ENCODE assay signal across 8 mouse cellular contexts in the genomic region with DNA sequence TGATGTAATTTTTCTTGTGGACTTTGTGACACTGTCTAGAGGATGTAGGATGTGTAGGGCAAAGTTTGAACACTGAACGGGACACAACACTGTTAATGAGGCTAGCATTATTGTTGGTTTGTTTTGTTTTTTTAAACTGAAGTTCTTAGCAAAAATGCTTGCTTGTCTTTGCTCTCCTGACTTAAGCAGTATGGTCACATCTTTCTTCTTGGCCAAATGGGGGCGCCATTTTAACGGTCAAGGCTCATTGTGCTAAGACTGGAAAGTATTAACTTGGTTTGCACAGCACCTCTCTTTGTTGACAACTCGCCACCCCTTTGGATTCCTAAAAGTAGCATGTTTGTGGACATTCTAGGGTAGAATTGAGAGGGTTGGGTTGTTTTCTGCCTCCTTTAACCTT. TPM values are rescaled to one million over a fixed set of nuclear protein-coding genes. Genes with fewer than 3 reads are reported as not detected.
DNase-seq lines count a peak whose midpoint lies in the region; ATAC-seq and TF ChIP-seq lines count a peak whose summit lies in the region.

No protein-coding gene starts in this region.

- H3K27me3 ChIP-seq in forebrain, embryonic 11.5 days (ENCODE audit: control insufficient read depth, insufficient read depth, low read length) = no peaks in the 10 kb centered on the region
- no peaks in the 10 kb centered on the region for H3K27me3 ChIP-seq in intestine, postnatal 0 days (replicated peaks; ENCODE audit: control insufficient read depth, insufficient read depth, low read length)

- peak; percentile 22 for DNase-seq in thymus, postnatal 0 days (ENCODE audit: low spot score)
- no peak for DNase-seq in thymus, adult 18-20 months
- DNase-seq in forebrain, embryonic 11.5 days (ENCODE audit: low spot score) = no peak
- peak; percentile 41 for DNase-seq in lung, postnatal 14 days
- peak; percentile 36 for DNase-seq in thymus, postnatal 4 days
- DNase-seq in layer of hippocampus, adult 9-11 months = no peak

- H3K9ac ChIP-seq in forebrain, embryonic 11.5 days (ENCODE audit: low read length) = peak overlapping the region; percentile 89; the same call in 1 of the 2 replicates
- H3K9ac ChIP-seq in intestine, postnatal 0 days (ENCODE audit: low read depth, low read length) = no peak overlapping the region

- no peak for ATAC-seq in forebrain, embryonic 11.5 days (replicated peaks; ENCODE audit: low FRiP score)
- no peak for ATAC-seq in intestine, postnatal 0 days

- 31% methylated on average over 4 of the region's 4 CpGs for WGBS in forebrain, embryonic 11.5 days
- 18% methylated on average over 4 of the region's 4 CpGs for WGBS in intestine, postnatal 0 days

- H3K4me1 ChIP-seq in brown adipose tissue, adult 24 weeks (ENCODE audit: control insufficient read depth, insufficient read depth, insufficient read length, low read length) = no peaks in the 10 kb centered on the region; the same call in 1 of the 2 replicates
- H3K4me1 ChIP-seq in forebrain, embryonic 11.5 days (replicated peaks; ENCODE audit: control insufficient read depth, insufficient read depth, low read length) = peaks cover 10% of the 10 kb centered on the region; the same call in 1 of the 2 replicates
- no peaks in the 10 kb centered on the region for H3K4me1 ChIP-seq in intestine, postnatal 0 days (replicated peaks; ENCODE audit: control insufficient read depth, insufficient read depth, low read length)

- TF ChIP-seq CTCF in intestine, postnatal 0 days (IDR thresholded peaks at IDR 0.05; ENCODE audit: low read depth) = peak; percentile 73

- H3K27ac ChIP-seq in brown adipose tissue, adult 24 weeks (replicated peaks; ENCODE audit: low read depth, low read length) = no peak overlapping the region
- H3K27ac ChIP-seq in forebrain, embryonic 11.5 days (ENCODE audit: low read depth, low read length) = no peak overlapping the region
- H3K27ac ChIP-seq in intestine, postnatal 0 days (ENCODE audit: low read depth, low read length) = no peak overlapping the region

- peak overlapping the region; percentile 82 for H3K4me2 ChIP-seq in forebrain, embryonic 11.5 days (ENCODE audit: low read depth, low read length, severe bottlenecking)
- peak overlapping the region; percentile 89 for H3K4me2 ChIP-seq in intestine, postnatal 0 days (replicated peaks; ENCODE audit: low read depth)

- H3K4me3 ChIP-seq in brown adipose tissue, adult 24 weeks (ENCODE audit: insufficient read depth, low read depth, low read length) = 0 out of 2 replicates have a peak overlapping the region, but pooled peaks have one; percentile 2
- peak overlapping the region; percentile 81 for H3K4me3 ChIP-seq in forebrain, embryonic 11.5 days (ENCODE audit: low read depth, low read length)
- peak overlapping the region; percentile 87 for H3K4me3 ChIP-seq in intestine, postnatal 0 days (ENCODE audit: low read depth, low read length)

- peaks cover 5% of the 10 kb centered on the region; the same call in 1 of the 2 replicates for H3K36me3 ChIP-seq in forebrain, embryonic 11.5 days (ENCODE audit: control insufficient read depth, insufficient read depth, low read length)
- H3K36me3 ChIP-seq in intestine, postnatal 0 days (ENCODE audit: control insufficient read depth, insufficient read depth) = peaks cover 46% of the 10 kb centered on the region

- H3K9me3 ChIP-seq in forebrain, embryonic 11.5 days (ENCODE audit: control insufficient read depth, low read length) = no peaks in the 10 kb centered on the region
- H3K9me3 ChIP-seq in intestine, postnatal 0 days (ENCODE audit: control insufficient read depth) = no peaks in the 10 kb centered on the region

RNA-seq across cellular contexts. Expression of a gene that starts 1.4 kb away (rescaled TPM):
- polyA plus RNA-seq in thymus, postnatal 0 days (2015; fragmentation: Nextera tagmentation; extraction: Ambion mirVana) = 193 and 211 TPM in 2 replicates
- polyA plus RNA-seq in brown adipose tissue, adult 24 weeks (2012; ENCODE audit: insufficient read depth, insufficient read length, missing spikeins) = 89.7 and 140 TPM in 2 replicates
- polyA plus RNA-seq in forebrain, embryonic 11.5 days (2014; fragmentation: Nextera tagmentation; extraction: Ambion mirVana) = 213 and 221 TPM in 2 replicates
- polyA plus RNA-seq in intestine, postnatal 0 days (2015; fragmentation: Nextera tagmentation; extraction: Ambion mirVana) = 69.7 and 78.3 TPM in 2 replicates

RNA-seq across cellular contexts. Expression of a gene that starts 1.6 kb away (rescaled TPM):
- 30.5 and 33.2 TPM in 2 replicates for polyA plus RNA-seq in thymus, postnatal 0 days (2015; fragmentation: Nextera tagmentation; extraction: Ambion mirVana)
- 24.3 and 30.8 TPM in 2 replicates for polyA plus RNA-seq in brown adipose tissue, adult 24 weeks (2012; ENCODE audit: insufficient read depth, insufficient read length, missing spikeins)
- 61.0 and 63.3 TPM in 2 replicates for polyA plus RNA-seq in forebrain, embryonic 11.5 days (2014; fragmentation: Nextera tagmentation; extraction: Ambion mirVana)
- 23.4 and 28.9 TPM in 2 replicates for polyA plus RNA-seq in intestine, postnatal 0 days (2015; fragmentation: Nextera tagmentation; extraction: Ambion mirVana)

RNA-seq across cellular contexts. Expression of a gene that starts 29.1 kb away (rescaled TPM):
- 0.86 and 0.89 TPM in 2 replicates for polyA plus RNA-seq in thymus, postnatal 0 days (2015; fragmentation: Nextera tagmentation; extraction: Ambion mirVana)
- polyA plus RNA-seq in brown adipose tissue, adult 24 weeks (2012; ENCODE audit: insufficient read depth, insufficient read length, missing spikeins) = 0.71 and 1.3 TPM in 2 replicates
- 1.1 and 1.6 TPM in 2 replicates for polyA plus RNA-seq in forebrain, embryonic 11.5 days (2014; fragmentation: Nextera tagmentation; extraction: Ambion mirVana)
- 0.14 and 0.21 TPM in 2 replicates for polyA plus RNA-seq in intestine, postnatal 0 days (2015; fragmentation: Nextera tagmentation; extraction: Ambion mirVana)

RNA-seq across cellular contexts. Expression of a gene that starts 31.8 kb away (rescaled TPM):
- polyA plus RNA-seq in thymus, postnatal 0 days (2015; fragmentation: Nextera tagmentation; extraction: Ambion mirVana) = 0.06 and 0.07 TPM in 2 replicates
- polyA plus RNA-seq in brown adipose tissue, adult 24 weeks (2012; ENCODE audit: insufficient read depth, insufficient read length, missing spikeins) = not detected in 2 replicates
- 1.0 and 2.3 TPM in 2 replicates for polyA plus RNA-seq in forebrain, embryonic 11.5 days (2014; fragmentation: Nextera tagmentation; extraction: Ambion mirVana)
- 0.23 and 0.55 TPM in 2 replicates for polyA plus RNA-seq in intestine, postnatal 0 days (2015; fragmentation: Nextera tagmentation; extraction: Ambion mirVana)

Comparison
In these comparisons a context has a peak if more than half of its experiments do, and no peak if none do; other contexts are left out.
1. DNase-seq: peak in thymus, postnatal 0 days (single experiment), lung, postnatal 14 days (single experiment) and thymus, postnatal 4 days (single experiment); none in thymus, adult 18-20 months (0 of 2), forebrain, embryonic 11.5 days (single experiment) and layer of hippocampus, adult 9-11 months (single experiment).
2. H3K4me3 ChIP-seq: peak in every context shown above with its lines; median percentile 87 in intestine, postnatal 0 days; 81 in forebrain, embryonic 11.5 days; 2 in brown adipose tissue, adult 24 weeks.